In genomic region chr4:123105451-123105790, GRCm38 (mm10) we compare ENCODE assay signal across 10 mouse cellular contexts. TPM values are rescaled to one million over a fixed set of nuclear protein-coding genes. Genes with fewer than 3 reads are reported as not detected.
A peak's percentile ranks its signal among the peaks of the same experiment; 100 is the strongest.
DNase-seq lines count a peak whose midpoint lies in the region; ATAC-seq and TF ChIP-seq lines count a peak whose summit lies in the region.
"Had no signal": no experiment of that assay in that cellular context is flagged by ENCODE, and none has a peak within 500 bp of the region (broad histone marks: within the 10 kb centered on the region; RNA-seq: fewer than 3 reads in every experiment).

No protein-coding gene starts in this region.

- peak overlapping the region; percentile 41 for H3K4me3 ChIP-seq in kidney, embryonic 16.5 days (ENCODE audit: low read length)
- peak overlapping the region; percentile 31 for H3K4me3 ChIP-seq in embryonic facial prominence, embryonic 15.5 days (replicated peaks)
- peak overlapping the region; percentile 29 for H3K4me3 ChIP-seq in intestine, postnatal 0 days (ENCODE audit: low read depth, low read length)
- H3K4me3 ChIP-seq in neural tube, embryonic 12.5 days = peak overlapping the region; percentile 24
- H3K4me3 ChIP-seq: gastrocnemius, adult 2 months had no signal

- no peak overlapping the region for H3K27ac ChIP-seq in kidney, embryonic 16.5 days (ENCODE audit: low read length)
- no peak overlapping the region for H3K27ac ChIP-seq in embryonic facial prominence, embryonic 15.5 days (replicated peaks)
- H3K27ac ChIP-seq in intestine, postnatal 0 days (ENCODE audit: low read depth, low read length) = no peak overlapping the region
- no peak overlapping the region for H3K27ac ChIP-seq in neural tube, embryonic 12.5 days
- H3K27ac ChIP-seq: gastrocnemius, adult 2 months had no signal

- peak overlapping the region; percentile 48 for H3K4me2 ChIP-seq in kidney, embryonic 16.5 days (replicated peaks; ENCODE audit: low read depth, low read length)
- peak overlapping the region; percentile 44 for H3K4me2 ChIP-seq in embryonic facial prominence, embryonic 15.5 days (replicated peaks)
- H3K4me2 ChIP-seq in intestine, postnatal 0 days (replicated peaks; ENCODE audit: low read depth) = peak overlapping the region; percentile 66
- peak overlapping the region; percentile 55 for H3K4me2 ChIP-seq in neural tube, embryonic 12.5 days (replicated peaks)

- H3K9ac ChIP-seq in kidney, embryonic 16.5 days (replicated peaks; ENCODE audit: low read length) = no peak overlapping the region
- H3K9ac ChIP-seq in embryonic facial prominence, embryonic 15.5 days = no peak overlapping the region
- H3K9ac ChIP-seq in intestine, postnatal 0 days (ENCODE audit: low read depth, low read length) = no peak overlapping the region
- H3K9ac ChIP-seq in neural tube, embryonic 12.5 days = no peak overlapping the region

- no peaks in the 10 kb centered on the region for H3K36me3 ChIP-seq in kidney, embryonic 16.5 days (ENCODE audit: insufficient read depth, low read length)
- H3K36me3 ChIP-seq in embryonic facial prominence, embryonic 15.5 days = no peaks in the 10 kb centered on the region
- H3K36me3 ChIP-seq in intestine, postnatal 0 days (ENCODE audit: control insufficient read depth, insufficient read depth) = no peaks in the 10 kb centered on the region
- H3K36me3 ChIP-seq in neural tube, embryonic 12.5 days = no peaks in the 10 kb centered on the region

- DNase-seq in kidney, postnatal 4 days = no peak
- no peak for DNase-seq in layer of hippocampus, adult 11-12 months (ENCODE audit: low spot score)
- no peak for DNase-seq in lung, adult 18-20 months
- DNase-seq: gastrocnemius, adult 2 months; layer of hippocampus, postnatal 36 days had no signal

- H3K27me3 ChIP-seq in kidney, embryonic 16.5 days (ENCODE audit: insufficient read depth, low read length) = peaks cover 36% of the 10 kb centered on the region
- peaks cover 47% of the 10 kb centered on the region for H3K27me3 ChIP-seq in embryonic facial prominence, embryonic 15.5 days
- peaks cover 21% of the 10 kb centered on the region for H3K27me3 ChIP-seq in intestine, postnatal 0 days (replicated peaks; ENCODE audit: control insufficient read depth, insufficient read depth, low read length)
- peaks cover 41% of the 10 kb centered on the region for H3K27me3 ChIP-seq in neural tube, embryonic 12.5 days (replicated peaks)

- H3K4me1 ChIP-seq in kidney, embryonic 16.5 days (ENCODE audit: insufficient read depth, low read length) = peaks cover 8% of the 10 kb centered on the region
- peaks cover 18% of the 10 kb centered on the region for H3K4me1 ChIP-seq in embryonic facial prominence, embryonic 15.5 days
- 0 out of 2 replicates have a peak, but pooled peaks cover 3% of the 10 kb centered on the region for H3K4me1 ChIP-seq in intestine, postnatal 0 days (replicated peaks; ENCODE audit: control insufficient read depth, insufficient read depth, low read length)
- H3K4me1 ChIP-seq in neural tube, embryonic 12.5 days = peaks cover 8% of the 10 kb centered on the region

- no peaks in the 10 kb centered on the region for H3K9me3 ChIP-seq in kidney, embryonic 16.5 days (ENCODE audit: low read length)
- no peaks in the 10 kb centered on the region for H3K9me3 ChIP-seq in embryonic facial prominence, embryonic 15.5 days (replicated peaks)
- no peaks in the 10 kb centered on the region for H3K9me3 ChIP-seq in intestine, postnatal 0 days (ENCODE audit: control insufficient read depth)
- no peaks in the 10 kb centered on the region for H3K9me3 ChIP-seq in neural tube, embryonic 12.5 days

- peak; percentile 67 for ATAC-seq in kidney, embryonic 16.5 days (ENCODE audit: low FRiP score, low TSS enrichment)
- 0 out of 2 replicates have a peak, but pooled peaks have one; percentile 17 for ATAC-seq in embryonic facial prominence, embryonic 15.5 days (ENCODE audit: insufficient number of reproducible peaks, low FRiP score, low TSS enrichment, low read depth)
- peak; percentile 9; the same call in 1 of the 2 replicates for ATAC-seq in intestine, postnatal 0 days
- peak; percentile 21; the same call in 1 of the 2 replicates for ATAC-seq in neural tube, embryonic 12.5 days (ENCODE audit: low FRiP score, low read depth)
- no peak for ATAC-seq in activated CD4-positive, CD25-positive, alpha-beta regulatory T cell, adult 4 months

- no peak for TF ChIP-seq CTCF in intestine, postnatal 0 days (IDR thresholded peaks at IDR 0.05; ENCODE audit: low read depth)

- 23% methylated on average over 24 of the region's 24 CpGs for WGBS in kidney, embryonic 16.5 days
- 24% methylated on average over 24 of the region's 24 CpGs for WGBS in embryonic facial prominence, embryonic 15.5 days
- 20% methylated on average over 24 of the region's 24 CpGs for WGBS in intestine, postnatal 0 days
- 24% methylated on average over 24 of the region's 24 CpGs for WGBS in neural tube, embryonic 12.5 days

RNA-seq across cellular contexts. Expression of gene Bmp8b, which starts 0.5 kb away (rescaled TPM):
- polyA plus RNA-seq in kidney, embryonic 16.5 days (2015; fragmentation: Nextera tagmentation; extraction: Ambion mirVana) = 0.17 and 0.26 TPM in 2 replicates
- polyA plus RNA-seq in embryonic facial prominence, embryonic 15.5 days (2015; fragmentation: Nextera tagmentation; extraction: Ambion mirVana) = 1.2 and 1.7 TPM in 2 replicates
- polyA plus RNA-seq in intestine, postnatal 0 days (2015; fragmentation: Nextera tagmentation; extraction: Ambion mirVana) = 0.30 and 0.41 TPM in 2 replicates
- 0.22 and 0.29 TPM in 2 replicates for polyA plus RNA-seq in neural tube, embryonic 12.5 days (2016; fragmentation: Nextera tagmentation; extraction: Ambion mirVana)
- polyA plus RNA-seq in activated CD4-positive, CD25-positive, alpha-beta regulatory T cell, adult 4 months (2017; shearing (Covaris generic)) = under 1 TPM in 1 of 2 experiments, not detected in 1; 0.20 TPM

RNA-seq across cellular contexts. Expression of gene Oxct2b, which starts 10.6 kb away (rescaled TPM):
- 0.12 TPM in 1 of 2 replicates, not detected in the other for polyA plus RNA-seq in kidney, embryonic 16.5 days (2015; fragmentation: Nextera tagmentation; extraction: Ambion mirVana)
- polyA plus RNA-seq in embryonic facial prominence, embryonic 15.5 days (2015; fragmentation: Nextera tagmentation; extraction: Ambion mirVana) = 0.13 and 0.24 TPM in 2 replicates
- polyA plus RNA-seq in intestine, postnatal 0 days (2015; fragmentation: Nextera tagmentation; extraction: Ambion mirVana) = 0.31 and 0.52 TPM in 2 replicates
- 0.13 TPM in 1 of 2 replicates, not detected in the other for polyA plus RNA-seq in neural tube, embryonic 12.5 days (2016; fragmentation: Nextera tagmentation; extraction: Ambion mirVana)
- not detected for polyA plus RNA-seq in activated CD4-positive, CD25-positive, alpha-beta regulatory T cell, adult 4 months (2017; shearing (Covaris generic))

RNA-seq across cellular contexts. Expression of gene Ppie, which starts 34.3 kb away (rescaled TPM):
- 112 TPM in 2 replicates for polyA plus RNA-seq in kidney, embryonic 16.5 days (2015; fragmentation: Nextera tagmentation; extraction: Ambion mirVana)
- 92.8 and 93.7 TPM in 2 replicates for polyA plus RNA-seq in embryonic facial prominence, embryonic 15.5 days (2015; fragmentation: Nextera tagmentation; extraction: Ambion mirVana)
- 30.9 and 31.5 TPM in 2 replicates for polyA plus RNA-seq in intestine, postnatal 0 days (2015; fragmentation: Nextera tagmentation; extraction: Ambion mirVana)
- polyA plus RNA-seq in neural tube, embryonic 12.5 days (2016; fragmentation: Nextera tagmentation; extraction: Ambion mirVana) = 80.1 and 80.9 TPM in 2 replicates
- 10 to 100 TPM; 53.6 to 68.7 TPM for polyA plus RNA-seq in activated CD4-positive, CD25-positive, alpha-beta regulatory T cell, adult 4 months (2017; shearing (Covaris generic))
